Mouse (Mus musculus): ENCODE results near the gene Capn12.

DNA sequence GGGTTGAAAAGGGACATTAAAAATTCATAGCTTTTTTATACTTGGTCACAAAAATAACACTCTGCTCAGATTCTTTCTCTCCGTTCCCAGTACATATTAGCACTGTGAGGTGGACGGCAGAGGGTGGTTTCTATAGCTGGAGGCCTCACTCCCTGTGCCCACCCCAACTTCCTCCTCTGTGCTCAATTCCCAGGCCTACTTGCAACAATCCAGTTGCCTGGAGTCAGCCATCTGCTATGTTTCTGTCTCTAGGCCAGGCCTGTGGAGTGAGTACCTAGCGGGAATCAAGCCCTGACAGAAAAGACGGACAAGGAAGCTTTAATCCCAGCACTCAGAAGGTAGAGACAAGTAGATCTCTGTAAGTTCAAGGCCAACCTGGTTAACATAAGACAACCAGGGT is 41.4 kb downstream of the Capn12 start:
- TF ChIP-seq POLR2A (IDR thresholded peaks at IDR 0.05; ENCODE audit: extremely low read depth, insufficient read depth, low read length): no peak
- TF ChIP-seq CTCF (IDR thresholded peaks at IDR 0.05; ENCODE audit: extremely low read depth, insufficient read depth, low read length): no peak

Measured in cortical plate, adult 2 months (tissue).